Mouse (Mus musculus) CH12.LX (cell line): ENCODE measurements at regions not wholly inside any gene's neighbourhood (a gene's known extent, or its start where the extent isn't known, plus 50 kb on each side); places are given as distances from the start of the nearest gene placed in this dataset.

Experiments used
- CHD1 ChIP-seq: IDR thresholded peaks from 2 replicates; pipeline ENCODE4 v1.6.1; 2012; ENCODE audit warnings: low read depth, low read length, improper control_type of control experiment, inconsistent platforms
- CHD2 ChIP-seq: IDR thresholded peaks from 2 replicates; pipeline ENCODE4 v1.6.1; 2011; ENCODE audit warnings: low read length, improper control_type of control experiment
- ELF1 ChIP-seq: IDR thresholded peaks from 2 replicates; pipeline ENCODE4 v1.6.1; 2014; ENCODE audit warnings: low read depth, mild to moderate bottlenecking, inconsistent platforms, low read length, improper control_type of control experiment
- EP300 ChIP-seq: IDR thresholded peaks from 2 replicates; pipeline ENCODE4 v1.6.1; 2011; ENCODE audit warnings: low read length, improper control_type of control experiment
- MEF2A ChIP-seq: IDR thresholded peaks from 2 replicates; pipeline ENCODE4 v1.6.1; 2014; ENCODE audit warnings: low read depth, mild to moderate bottlenecking, inconsistent platforms, low read length, improper control_type of control experiment, borderline replicate concordance
- POLR2A ChIP-seq: IDR thresholded peaks from 2 replicates; pipeline ENCODE4 v1.6.1; 2011; ENCODE audit warnings: low read depth, mild to moderate bottlenecking, improper control_type of control experiment, low read length

- TF ChIP-seq CHD2 (no peak), ELF1 (no peak), CHD1 (no peak), MEF2A (no peak), POLR2A (no peak), EP300 (no peak)
These were observed 61.8 kb downstream of the Adcyap1 start for GRCm38 (mm10) chr17:93260366-93261205.
